Mouse (Mus musculus) myocyte (in vitro differentiated cells): ENCODE measurements at regions not wholly inside any gene's neighbourhood (a gene's known extent, or its start where the extent isn't known, plus 50 kb on each side); places are given as distances from the start of the nearest gene placed in this dataset.

Source experiments
- H3K27me3 ChIP-seq: one replicate; pipeline ENCODE4 v1.6.1; 2011; ENCODE audit not compliant: control insufficient read depth, insufficient read depth, insufficient read length
- H3K36me3 ChIP-seq: one replicate; pipeline ENCODE4 v1.6.1; 2011; ENCODE audit not compliant: control insufficient read depth, insufficient read depth
- H3K4me2 ChIP-seq: one replicate; pipeline ENCODE4 v1.6.1; 2011; ENCODE audit warnings: low read depth, control low read depth
- H3K4me3 ChIP-seq: one replicate; pipeline ENCODE4 v1.5.1; 2011; ENCODE audit warnings: mild to moderate bottlenecking, control low read depth, moderate library complexity
- H3K79me2 ChIP-seq: one replicate; pipeline ENCODE4 v1.6.1; 2011; ENCODE audit not compliant: control insufficient read depth, insufficient read depth
- H3ac ChIP-seq: one replicate; pipeline ENCODE4 v1.6.1; 2011; ENCODE audit not compliant: control insufficient read depth, insufficient read length
- CEBPB ChIP-seq: IDR thresholded peaks from 2 replicates; pipeline ENCODE4 v1.6.1; 2011; ENCODE audit warnings: mild to moderate bottlenecking, moderate library complexity; ENCODE audit not compliant: poor library complexity, insufficient read depth, severe bottlenecking
- E2F4 ChIP-seq: IDR thresholded peaks from one replicate; pipeline ENCODE4 v1.6.1; 2011; ENCODE audit warnings: mild to moderate bottlenecking, control low read depth, moderate library complexity; ENCODE audit not compliant: insufficient read depth
- MAX ChIP-seq: IDR thresholded peaks from one replicate; pipeline ENCODE4 v1.6.1; 2011; ENCODE audit warnings: low read depth, mild to moderate bottlenecking, control low read depth
- MYOD1 ChIP-seq, 3 experiments: IDR thresholded peaks; one replicate each; pipeline ENCODE4 v1.6.1; 2011; ENCODE audit warnings: control low read depth in 2 of 3, low read depth in 2 of 3, mild to moderate bottlenecking in 2 of 3, moderate library complexity in 1 of 3; ENCODE audit not compliant: insufficient read length in 2 of 3, control insufficient read depth in 1 of 3
- MYOG ChIP-seq, 3 experiments: IDR thresholded peaks; one replicate each; pipeline ENCODE4 v1.6.1; 2011; ENCODE audit warnings: control low read depth in 2 of 3, low read depth in 2 of 3, mild to moderate bottlenecking in 2 of 3; ENCODE audit not compliant: insufficient read length in 2 of 3, control insufficient read depth in 1 of 3, insufficient read depth in 1 of 3
- POLR2A ChIP-seq: IDR thresholded peaks from one replicate; pipeline ENCODE4 v1.6.1; 2011; ENCODE audit warnings: low read depth, mild to moderate bottlenecking, control low read depth, moderate library complexity; ENCODE audit not compliant: insufficient read length
- POLR2AphosphoS2 ChIP-seq: IDR thresholded peaks from one replicate; pipeline ENCODE4 v1.6.1; 2011; ENCODE audit warnings: low read depth, control low read depth; ENCODE audit not compliant: insufficient read length
- REST ChIP-seq: IDR thresholded peaks from one replicate; pipeline ENCODE4 v1.6.1; 2011; ENCODE audit warnings: mild to moderate bottlenecking, control low read depth, moderate library complexity; ENCODE audit not compliant: insufficient read depth, insufficient read length
- SRF ChIP-seq: IDR thresholded peaks from one replicate; pipeline ENCODE4 v1.6.1; 2011; ENCODE audit warnings: low read depth; ENCODE audit not compliant: control insufficient read depth, insufficient read length
- TCF12 ChIP-seq: IDR thresholded peaks from one replicate; pipeline ENCODE4 v1.6.1; 2011; ENCODE audit warnings: mild to moderate bottlenecking, control low read depth; ENCODE audit not compliant: poor library complexity, insufficient read depth, severe bottlenecking
- TCF3 ChIP-seq: IDR thresholded peaks from one replicate; pipeline ENCODE4 v1.6.1; 2011; ENCODE audit warnings: low read depth, control low read depth; ENCODE audit not compliant: insufficient read length
- USF1 ChIP-seq: IDR thresholded peaks from one replicate; pipeline ENCODE4 v1.6.1; 2011; ENCODE audit warnings: low read depth, mild to moderate bottlenecking, control low read depth, moderate library complexity

DNA sequence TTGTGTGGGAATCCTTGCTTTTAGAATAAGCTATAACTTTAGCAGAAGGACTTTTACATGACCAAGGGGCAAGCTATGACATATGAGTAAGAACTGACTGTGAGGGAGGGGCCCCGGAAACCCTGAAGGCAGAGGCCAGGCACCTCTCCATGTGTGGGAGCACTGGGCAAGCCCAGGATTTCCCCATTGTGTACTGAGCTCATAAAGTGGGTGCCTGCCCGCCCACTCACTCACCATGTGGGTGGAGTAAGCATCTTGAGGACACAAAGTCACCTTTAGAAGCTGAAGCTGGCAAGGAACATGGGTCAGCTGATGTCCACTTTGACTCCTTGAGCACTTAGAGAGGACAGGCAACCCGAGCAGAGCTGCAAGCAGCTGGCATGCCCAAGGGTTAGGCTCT is 323.3 kb downstream of the Bcl11a start:
- Histone ChIP-seq H3K4me2 (no peak overlapping the region), H3K36me3 (no peaks in the 10 kb centered on the region), H3K27me3 (no peaks in the 10 kb centered on the region), H3K79me2 (no peaks in the 10 kb centered on the region), H3ac (no peak overlapping the region), H3K4me3 (no peak overlapping the region)
- TF ChIP-seq USF1 (no peak), REST (no peak), MAX (no peak), POLR2A (no peak), E2F4 (no peak), MYOD1 (IDR thresholded peaks at IDR 0.05; ENCODE audit: control insufficient read depth in 1 of 3, insufficient read length in 2 of 3, low read depth in 2 of 3) (no peak), CEBPB (no peak)

DNA sequence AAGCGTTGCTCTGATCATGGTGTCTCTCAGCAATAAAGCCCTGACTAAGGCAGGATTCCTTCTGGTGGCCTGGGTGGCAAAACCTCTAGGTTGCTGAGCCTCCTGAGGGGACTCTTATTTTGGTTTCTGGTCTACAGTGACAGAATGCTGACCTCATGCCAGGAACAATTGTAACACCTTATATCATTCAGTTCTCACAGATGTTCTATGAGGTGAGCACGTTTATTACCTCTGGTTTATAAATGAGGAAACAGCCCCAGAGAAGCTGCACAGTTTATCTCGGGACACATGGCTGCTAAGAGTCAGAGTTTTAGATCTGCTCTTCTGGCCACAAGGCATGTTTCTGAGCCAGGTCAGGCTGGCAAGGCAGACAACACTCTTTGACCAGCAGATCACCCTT is 324.3 kb downstream of the Bcl11a start:
- Histone ChIP-seq H3K79me2 (no peaks in the 10 kb centered on the region), H3K36me3 (no peaks in the 10 kb centered on the region), H3K4me3 (no peak overlapping the region), H3ac (no peak overlapping the region), H3K4me2 (no peak overlapping the region), H3K27me3 (no peaks in the 10 kb centered on the region)
- TF ChIP-seq MYOD1 (IDR thresholded peaks at IDR 0.05; ENCODE audit: control insufficient read depth in 1 of 3, insufficient read length in 2 of 3, low read depth in 2 of 3) = no peak
- TF ChIP-seq MYOG (IDR thresholded peaks at IDR 0.05; ENCODE audit: control insufficient read depth in 1 of 3, insufficient read depth in 1 of 3, insufficient read length in 2 of 3, low read depth in 2 of 3) = no peak
- no peak for TF ChIP-seq TCF12
- TF ChIP-seq POLR2AphosphoS2 = no peak
- TF ChIP-seq USF1 = no peak
- no peak for TF ChIP-seq E2F4
- TF ChIP-seq POLR2A = no peak
- no peak for TF ChIP-seq MAX
- no peak for TF ChIP-seq REST
- no peak for TF ChIP-seq TCF3
- no peak for TF ChIP-seq CEBPB
- no peak for TF ChIP-seq SRF

DNA sequence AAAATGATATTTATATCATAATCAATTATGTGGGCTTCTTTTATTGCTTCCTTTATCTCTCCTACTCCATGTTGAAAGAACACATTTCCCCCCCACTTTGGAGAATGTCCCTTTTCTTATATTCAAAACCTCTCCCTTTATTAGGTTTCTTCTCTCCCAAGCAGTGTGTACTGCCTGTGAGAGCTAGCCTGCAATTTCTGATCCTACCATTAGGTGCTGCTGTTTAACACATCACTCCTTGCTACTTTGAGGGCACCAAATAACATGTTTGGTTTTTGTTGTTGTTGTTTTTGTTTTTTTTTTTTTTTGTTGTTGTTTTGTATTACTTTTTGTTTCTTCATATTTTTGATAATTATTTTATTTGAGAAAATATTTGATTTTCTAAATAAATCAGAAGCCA is 336.9 kb downstream of the Bcl11a start:
- H3K27me3 ChIP-seq = no peaks in the 10 kb centered on the region
- H3K4me3 ChIP-seq = no peak overlapping the region
- no peaks in the 10 kb centered on the region for H3K79me2 ChIP-seq
- H3K36me3 ChIP-seq = no peaks in the 10 kb centered on the region
- H3ac ChIP-seq = no peak overlapping the region
- TF ChIP-seq USF1 (no peak), POLR2A (no peak), E2F4 (no peak), REST (no peak), SRF (no peak), MAX (no peak), MYOD1 (IDR thresholded peaks at IDR 0.05; ENCODE audit: control insufficient read depth in 1 of 3, insufficient read length in 2 of 3, low read depth in 2 of 3) (no peak)
- no peak overlapping the region for H3K4me2 ChIP-seq

DNA sequence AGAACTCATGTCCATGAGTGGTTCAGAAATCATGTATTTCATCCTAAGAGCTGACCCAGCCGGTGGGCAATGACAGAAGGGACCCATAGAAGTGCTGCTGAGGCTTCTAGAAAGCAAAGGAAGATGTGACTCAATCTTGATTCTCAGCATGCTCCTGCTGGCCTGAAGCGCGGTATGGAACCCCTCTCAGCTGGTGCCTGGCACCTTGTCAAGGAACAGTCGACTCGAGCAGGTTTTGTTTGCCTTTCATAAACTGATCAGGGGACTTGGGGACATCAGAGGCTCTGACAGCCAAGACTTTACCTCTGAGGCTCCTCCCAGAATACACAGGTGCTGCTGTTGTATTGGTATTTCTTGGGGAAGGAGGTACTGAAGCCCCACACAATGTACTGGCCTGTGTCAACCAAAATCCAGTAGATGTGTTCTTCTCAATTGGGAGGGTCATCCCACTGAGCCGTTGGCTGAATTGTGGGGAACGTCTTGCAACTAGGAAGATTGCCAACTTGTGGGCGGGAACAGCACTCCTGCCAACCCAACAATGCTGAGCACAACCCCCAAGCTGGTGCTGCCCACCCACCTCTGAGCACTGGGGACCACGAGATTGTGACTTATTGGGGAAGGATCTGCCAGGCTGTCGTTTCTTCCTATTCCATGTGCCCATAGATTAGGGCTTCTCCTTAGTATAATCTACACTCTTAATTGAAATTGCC is 344.4 kb downstream of the Bcl11a start:
- Histone ChIP-seq H3K4me3 (no peak overlapping the region), H3K27me3 (no peaks in the 10 kb centered on the region), H3K4me2 (no peak overlapping the region), H3K36me3 (no peaks in the 10 kb centered on the region), H3ac (no peak overlapping the region), H3K79me2 (no peaks in the 10 kb centered on the region)
- no peak for TF ChIP-seq USF1

DNA sequence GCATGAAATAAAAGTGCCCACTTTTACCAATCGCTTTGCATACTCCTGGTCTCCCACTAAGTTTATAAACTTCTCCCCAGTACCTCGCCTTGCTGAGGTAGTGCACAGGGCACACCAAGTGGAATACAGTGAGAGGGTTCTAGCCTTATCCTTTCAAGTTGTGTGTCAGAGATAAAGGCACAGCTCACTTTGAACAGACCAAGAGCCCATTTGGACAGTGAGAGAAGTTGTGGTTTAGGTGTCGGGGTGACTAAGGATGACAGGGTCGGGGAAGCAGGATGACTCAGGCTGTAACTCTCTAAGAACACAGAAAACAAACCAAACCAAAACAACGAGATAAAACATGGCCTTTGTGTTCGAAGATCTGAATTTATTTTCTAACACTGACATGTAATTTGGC is 345.4 kb downstream of the Bcl11a start:
- Histone ChIP-seq H3K27me3 (no peaks in the 10 kb centered on the region), H3K79me2 (no peaks in the 10 kb centered on the region), H3K36me3 (no peaks in the 10 kb centered on the region), H3ac (no peak overlapping the region), H3K4me3 (no peak overlapping the region), H3K4me2 (no peak overlapping the region)
- no peak for TF ChIP-seq POLR2AphosphoS2
- TF ChIP-seq MYOG (IDR thresholded peaks at IDR 0.05; ENCODE audit: control insufficient read depth in 1 of 3, insufficient read depth in 1 of 3, insufficient read length in 2 of 3, low read depth in 2 of 3) = no peak
- TF ChIP-seq USF1 = no peak
- TF ChIP-seq SRF = no peak
- TF ChIP-seq MAX = no peak
- TF ChIP-seq MYOD1 (IDR thresholded peaks at IDR 0.05; ENCODE audit: control insufficient read depth in 1 of 3, insufficient read length in 2 of 3, low read depth in 2 of 3) = no peak
- TF ChIP-seq TCF3 = no peak
- no peak for TF ChIP-seq REST
- no peak for TF ChIP-seq TCF12
- no peak for TF ChIP-seq E2F4
- no peak for TF ChIP-seq CEBPB
- no peak for TF ChIP-seq POLR2A
